Mouse (Mus musculus) liver, postnatal 0 days (tissue): ENCODE data around the gene Arhgap1.

Source experiments
- CTCF ChIP-seq: sonication (generic); IDR thresholded peaks from 2 replicates; pipeline ENCODE4 v1.5.1; 2016; ENCODE audit warnings: antibody characterized with exemption, low read depth
- EP300 ChIP-seq: IDR thresholded peaks from 2 replicates; pipeline ENCODE4 v1.6.1; 2016; ENCODE audit warnings: antibody characterized with exemption, low read depth, mild to moderate bottlenecking

GRCm38 (mm10) chr2:91666386-91666910, 16.8 kb downstream of the Arhgap1 start:
- TF ChIP-seq CTCF (no peak), EP300 (no peak)
